In the genomic region with DNA sequence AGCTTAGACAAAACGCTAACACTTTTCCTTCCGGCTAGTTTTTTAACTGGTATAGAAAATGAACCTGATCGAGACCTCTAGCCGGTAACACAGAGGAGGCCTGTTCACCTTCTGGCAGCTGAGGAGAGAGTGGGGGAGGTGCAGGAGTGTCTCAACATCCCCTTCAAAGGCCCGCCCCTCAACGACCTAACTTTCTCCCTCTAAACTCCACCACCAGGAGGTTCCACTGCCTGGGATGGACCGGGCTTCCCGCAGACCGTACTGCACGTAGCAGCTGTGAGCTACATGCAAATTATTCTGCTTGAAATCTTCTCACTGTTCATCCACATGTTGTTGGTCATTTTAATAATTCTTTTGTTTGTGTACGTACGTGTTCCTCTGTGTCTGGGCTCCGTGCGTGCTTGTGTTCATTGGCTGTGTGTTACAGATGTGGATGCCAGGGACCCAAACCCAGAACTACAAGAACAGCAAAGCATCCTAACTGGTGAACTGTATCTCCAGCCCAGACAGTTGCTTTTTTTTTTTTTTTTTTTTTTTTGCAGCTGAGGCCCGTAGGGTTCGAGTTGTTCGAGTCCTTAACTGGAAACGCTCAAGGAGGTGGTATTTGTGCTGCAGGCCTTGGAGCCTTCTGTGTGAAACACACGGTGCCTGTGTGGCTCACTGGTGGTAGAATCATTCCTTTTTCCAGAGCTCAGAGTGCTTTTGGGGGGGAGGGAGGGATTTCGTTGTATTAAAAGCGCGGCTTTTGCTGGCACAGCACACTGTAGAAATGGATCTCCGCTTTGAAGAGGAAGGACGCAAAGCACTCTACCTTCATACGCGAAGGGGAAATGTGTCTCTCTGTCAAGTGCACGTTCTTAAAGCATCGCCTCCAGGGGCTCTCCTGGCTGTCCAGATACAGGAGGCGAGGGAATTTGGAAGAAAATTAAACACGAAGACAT, we compare ENCODE assay signal across 8 mouse cellular contexts. TPM values are rescaled to one million over a fixed set of nuclear protein-coding genes. Genes with fewer than 3 reads are reported as not detected.
DNase-seq lines count a peak whose midpoint lies in the region; ATAC-seq and TF ChIP-seq lines count a peak whose summit lies in the region.

No protein-coding gene starts in this region.

- H3K4me3 ChIP-seq in left cerebral cortex, adult 2 months = peak overlapping the region; percentile 38
- peak overlapping the region; percentile 23 for H3K4me3 ChIP-seq in hindbrain, embryonic 13.5 days
- H3K4me3 ChIP-seq in liver, postnatal 0 days (ENCODE audit: low read depth, low read length) = peak overlapping the region; percentile 5; the same call in 1 of the 2 replicates
- peak overlapping the region; percentile 14; the same call in 1 of the 2 replicates for H3K4me3 ChIP-seq in neural tube, embryonic 14.5 days (ENCODE audit: low read depth, low read length)

- no peaks in the 10 kb centered on the region for H3K9me3 ChIP-seq in hindbrain, embryonic 13.5 days
- peaks cover 5% of the 10 kb centered on the region for H3K9me3 ChIP-seq in liver, postnatal 0 days (ENCODE audit: low read length)
- H3K9me3 ChIP-seq in neural tube, embryonic 14.5 days (ENCODE audit: control insufficient read depth, low read length) = no peaks in the 10 kb centered on the region

- H3K9ac ChIP-seq in hindbrain, embryonic 13.5 days = peak overlapping the region; percentile 66
- H3K9ac ChIP-seq in liver, postnatal 0 days (replicated peaks) = no peak overlapping the region
- peak overlapping the region; percentile 42 for H3K9ac ChIP-seq in neural tube, embryonic 14.5 days (replicated peaks; ENCODE audit: low read depth, low read length)

- peak overlapping the region; percentile 56 for H3K4me2 ChIP-seq in hindbrain, embryonic 13.5 days
- peak overlapping the region; percentile 62 for H3K4me2 ChIP-seq in liver, postnatal 0 days (ENCODE audit: low read depth, low read length)
- peak overlapping the region; percentile 48 for H3K4me2 ChIP-seq in neural tube, embryonic 14.5 days (ENCODE audit: low read depth, low read length)

- no peaks in the 10 kb centered on the region for H3K36me3 ChIP-seq in hindbrain, embryonic 13.5 days
- H3K36me3 ChIP-seq in liver, postnatal 0 days (replicated peaks; ENCODE audit: insufficient read depth, low read length) = no peaks in the 10 kb centered on the region
- no peaks in the 10 kb centered on the region for H3K36me3 ChIP-seq in neural tube, embryonic 14.5 days (ENCODE audit: control insufficient read depth, insufficient read depth, low read length)

- TF ChIP-seq EP300 in liver, postnatal 0 days (IDR thresholded peaks at IDR 0.05; ENCODE audit: low read depth) = no peak

- ATAC-seq in hindbrain, embryonic 13.5 days (ENCODE audit: low FRiP score) = peak; percentile 55
- peak; percentile 48; the same call in 1 of the 2 replicates for ATAC-seq in liver, postnatal 0 days
- ATAC-seq in neural tube, embryonic 14.5 days (ENCODE audit: low read depth) = peak; percentile 29

- intact Hi-C loops in left cerebral cortex, adult 2 months (cut with DNase I) = loop anchor here (5.0 kb wide), 1 partner anchor 157 kb away; no protein-coding TSS in a partner anchor

- no peak for DNase-seq in left cerebral cortex, adult 2 months (ENCODE audit: extremely low spot score in 1 of 2, low spot score in 2 of 2)
- DNase-seq in left cerebral cortex, adult 8-10 months (ENCODE audit: low spot score in 2 of 2) = no peak
- peak; percentile 73 for DNase-seq in embryo, embryonic 10 days (ENCODE audit: low spot score)
- DNase-seq in liver, postnatal 0 days = peak; percentile 34
- no peak for DNase-seq in right cerebral cortex, postnatal 14 days
- DNase-seq in gastrocnemius, adult 8-10 months (ENCODE audit: low spot score in 2 of 2) = no peak

- H3K27me3 ChIP-seq in hindbrain, embryonic 13.5 days = peaks cover 13% of the 10 kb centered on the region; the same call in 1 of the 2 replicates
- H3K27me3 ChIP-seq in liver, postnatal 0 days (ENCODE audit: insufficient read depth, low read length) = no peaks in the 10 kb centered on the region
- H3K27me3 ChIP-seq in neural tube, embryonic 14.5 days (ENCODE audit: control insufficient read depth, insufficient read depth, low read length) = no peaks in the 10 kb centered on the region

- 2% methylated on average over 30 of the region's 30 CpGs for WGBS in hindbrain, embryonic 13.5 days
- 9% methylated on average over 30 of the region's 30 CpGs for WGBS in liver, postnatal 0 days (ENCODE audit: insufficient replicate concordance)
- WGBS in neural tube, embryonic 14.5 days = 5% methylated on average over 30 of the region's 30 CpGs

- peak; percentile 6; the same call in 1 of the 2 replicates for TF ChIP-seq CTCF in left cerebral cortex, adult 2 months (IDR thresholded peaks at IDR 0.05)
- TF ChIP-seq CTCF in liver, postnatal 0 days (IDR thresholded peaks at IDR 0.05; ENCODE audit: low read depth) = peak; percentile 26; the same call in 1 of the 2 replicates

- H3K27ac ChIP-seq in left cerebral cortex, adult 2 months = peak overlapping the region; percentile 89
- H3K27ac ChIP-seq in hindbrain, embryonic 13.5 days = peak overlapping the region; percentile 93
- H3K27ac ChIP-seq in liver, postnatal 0 days (ENCODE audit: low read depth) = peak overlapping the region; percentile 62
- H3K27ac ChIP-seq in neural tube, embryonic 14.5 days (ENCODE audit: low read depth, low read length) = peak overlapping the region; percentile 91

- peaks cover 26% of the 10 kb centered on the region for H3K4me1 ChIP-seq in hindbrain, embryonic 13.5 days (replicated peaks)
- H3K4me1 ChIP-seq in liver, postnatal 0 days (ENCODE audit: insufficient read depth) = peaks cover 10% of the 10 kb centered on the region
- H3K4me1 ChIP-seq in neural tube, embryonic 14.5 days (ENCODE audit: control insufficient read depth, insufficient read depth, low read length) = peaks cover 16% of the 10 kb centered on the region

RNA-seq across cellular contexts. Expression of gene Fam120a, which starts 47.8 kb away (rescaled TPM):
- total RNA-seq in left cerebral cortex, adult 2 months (2021) = 100 to 1,000 TPM; 114 to 118 TPM
- 100 to 1,000 TPM; 101 to 104 (median 102) TPM for total RNA-seq in left cerebral cortex, adult 8-10 months (2022)
- polyA plus RNA-seq in hindbrain, embryonic 13.5 days (2015; fragmentation: Nextera tagmentation; extraction: Ambion mirVana) = 12.2 and 12.4 TPM in 2 replicates
- polyA plus RNA-seq in liver, postnatal 0 days (2015; fragmentation: Nextera tagmentation; extraction: Ambion mirVana) = 13.1 and 13.3 TPM in 2 replicates
- 16.5 and 18.4 TPM in 2 replicates for polyA plus RNA-seq in neural tube, embryonic 14.5 days (2014; fragmentation: Nextera tagmentation; extraction: Ambion mirVana)
- total RNA-seq in gastrocnemius, adult 8-10 months (2022) = 100 to 1,000 TPM; 110 to 144 (median 118) TPM

Comparison
In these comparisons a context has a peak if more than half of its experiments do, and no peak if none do; other contexts are left out.
1. DNase-seq: peak in embryo, embryonic 10 days (single experiment) and liver, postnatal 0 days (single experiment); none in left cerebral cortex, adult 2 months (0 of 2), left cerebral cortex, adult 8-10 months (0 of 2), right cerebral cortex, postnatal 14 days (single experiment) and gastrocnemius, adult 8-10 months (0 of 2).
2. Peak in every context shown above with its lines, with median percentiles within 50 percentile points of each other: H3K27ac ChIP-seq, H3K4me3 ChIP-seq, ATAC-seq and H3K4me2 ChIP-seq.